Mouse (Mus musculus) layer of hippocampus, adult 2 months (tissue): ENCODE results near the gene Tcp11l2. TPM values are rescaled to one million over a fixed set of nuclear protein-coding genes. Genes with fewer than 3 reads are reported as not detected.

Experiments used
- DNase-seq, 2 experiments: peaks; one replicate each; pipeline ENCODE4 v3.0.0; 2022; ENCODE audit warnings: low spot score in 2 of 2
- H3K27ac ChIP-seq: fragments of 200-600 bp; 2 replicates; pipeline ENCODE4 v1.8.1; 2022
- H3K4me3 ChIP-seq: fragments of 200-600 bp; 2 replicates; pipeline ENCODE4 v1.8.1; 2022; ENCODE audit warnings: mild to moderate bottlenecking
- CTCF ChIP-seq: fragments of 200-600 bp; conservative IDR thresholded peaks from 2 replicates; pipeline ENCODE4 v1.8.1; 2022; ENCODE audit warnings: antibody characterized with exemption, mild to moderate bottlenecking, moderate library complexity
- total RNA-seq, 2 experiments: library from RNA; stranded (reverse); gene quantifications; 2 replicates each; pipeline ENCODE4 v1.2.3; 2021

Gene Tcp11l2
- total RNA-seq, 2 experiments from 2014 or later: 27.3 to 29.4 TPM

GRCm38 (mm10) chr10:84631182-84631581, 54.8 kb downstream of the Tcp11l2 start:
- peak; percentile 58 for TF ChIP-seq CTCF
- no peak for DNase-seq
- Histone ChIP-seq H3K4me3 (no peak overlapping the region), H3K27ac (no peak overlapping the region)

DNA sequence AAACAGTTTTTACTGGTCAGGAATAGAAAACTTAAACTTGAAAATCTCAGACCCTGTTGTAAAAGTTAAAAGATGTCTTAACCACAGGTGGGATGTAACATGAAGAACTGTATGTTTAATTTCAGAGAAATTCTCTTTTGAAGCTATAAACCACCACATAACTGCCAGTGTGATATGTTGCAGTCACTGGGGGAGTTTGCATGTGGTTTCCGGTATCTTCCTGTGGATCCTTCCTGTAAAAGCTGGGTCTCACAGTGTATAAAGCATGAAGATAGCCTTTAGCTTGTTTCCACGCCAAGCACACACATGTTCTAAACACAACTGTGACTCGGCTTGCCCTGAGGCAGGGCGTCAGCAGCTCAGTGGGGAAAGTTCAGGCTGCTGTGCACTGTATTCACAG, 55.6 kb downstream of the Tcp11l2 start:
- Histone ChIP-seq H3K4me3 (no peak overlapping the region), H3K27ac (no peak overlapping the region)
- no peak for DNase-seq
- TF ChIP-seq CTCF: no peak

- TF ChIP-seq CTCF: no peak
- H3K4me3 ChIP-seq: no peak overlapping the region
- DNase-seq: no peak
- no peak overlapping the region for H3K27ac ChIP-seq
Observed at GRCm38 (mm10) chr10:84636656-84637055, 60.2 kb downstream of the Tcp11l2 start.

GRCm38 (mm10) chr10:84638382-84638781, 62.0 kb downstream of the Tcp11l2 start:
- Histone ChIP-seq H3K4me3 (no peak overlapping the region), H3K27ac (no peak overlapping the region)
- TF ChIP-seq CTCF: no peak

GRCm38 (mm10) chr10:84639525-84640287, 63.3 kb downstream of the Tcp11l2 start:
- Histone ChIP-seq H3K27ac (no peak overlapping the region), H3K4me3 (no peak overlapping the region)
- no peak for TF ChIP-seq CTCF
- DNase-seq: no peak

More at GRCm38 (mm10) chr10:84638382-84638781, 62.0 kb downstream of the Tcp11l2 start:
- DNase-seq: no peak

DNA sequence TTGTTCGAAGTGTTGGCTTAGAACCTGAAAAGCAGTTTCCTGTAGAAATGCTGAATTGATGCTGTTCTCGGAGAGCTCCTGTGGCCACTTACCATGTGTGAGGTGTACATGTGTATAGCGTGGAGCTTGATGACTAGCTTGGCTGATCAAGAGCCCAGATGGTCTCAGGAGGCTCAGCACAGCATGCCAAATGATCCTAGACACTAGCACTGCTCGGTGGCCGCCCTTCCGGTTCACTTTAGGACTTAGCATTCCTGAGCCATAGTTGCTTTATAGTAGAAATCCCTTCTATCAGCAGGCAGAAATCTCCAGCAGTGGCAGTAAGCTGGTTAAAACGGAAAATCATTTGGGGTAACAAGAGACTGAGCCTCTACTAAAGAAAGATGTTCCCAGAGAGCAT, 64.4 kb downstream of the Tcp11l2 start:
- TF ChIP-seq CTCF: no peak
- Histone ChIP-seq H3K4me3 (no peak overlapping the region), H3K27ac (no peak overlapping the region)
- DNase-seq: no peak

DNA sequence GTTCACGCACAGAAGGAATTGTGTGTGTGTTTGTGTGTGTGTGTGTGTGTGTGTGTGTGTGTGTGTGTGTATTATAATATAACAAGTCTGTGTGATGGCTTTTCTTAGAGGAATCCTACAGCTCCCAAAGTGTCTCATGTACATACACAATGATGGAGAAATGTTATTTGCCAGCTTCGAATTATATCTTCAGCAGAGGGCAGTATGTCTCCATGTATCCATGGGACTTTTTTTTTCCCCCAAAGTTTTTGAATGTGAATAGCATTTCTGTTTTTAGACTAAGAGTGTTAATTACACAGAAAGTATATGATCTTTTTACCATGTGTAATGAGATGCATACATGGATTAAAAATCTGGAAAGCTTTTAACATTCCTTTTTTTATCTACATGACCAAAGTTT, 65.2 kb downstream of the Tcp11l2 start:
- DNase-seq: no peak
- no peak overlapping the region for H3K27ac ChIP-seq
- H3K4me3 ChIP-seq: no peak overlapping the region
- peak; percentile 69 for TF ChIP-seq CTCF

GRCm38 (mm10) chr10:84645940-84646339, 69.5 kb downstream of the Tcp11l2 start:
- no peak overlapping the region for H3K27ac ChIP-seq
- H3K4me3 ChIP-seq: no peak overlapping the region
- TF ChIP-seq CTCF: no peak
- no peak for DNase-seq

GRCm38 (mm10) chr10:84646506-84647102, 70.2 kb downstream of the Tcp11l2 start:
- Histone ChIP-seq H3K4me3 (no peak overlapping the region), H3K27ac (peak overlapping the region; percentile 43; the same call in 1 of the 2 replicates)
- no peak for TF ChIP-seq CTCF
- peak; percentile 66 to 71 for DNase-seq

DNA sequence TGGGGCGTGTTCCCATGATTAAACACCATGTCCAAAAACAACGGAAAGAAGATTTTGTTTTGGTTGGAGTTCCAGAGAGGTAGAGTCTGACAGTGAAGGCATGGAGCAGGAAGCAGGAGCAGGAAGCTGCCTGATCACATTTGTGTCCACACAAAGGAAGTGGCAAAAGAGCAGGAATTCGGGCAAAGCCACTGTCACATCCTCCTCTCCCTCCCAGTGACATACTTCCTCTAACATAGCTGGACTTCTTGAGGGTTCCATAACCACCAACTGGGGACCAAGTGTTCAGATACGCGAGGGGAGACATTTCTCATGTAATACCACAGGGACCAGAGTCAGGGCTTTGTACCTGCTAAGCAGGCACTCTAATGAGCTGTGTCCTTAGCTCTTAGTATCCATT, 70.8 kb downstream of the Tcp11l2 start:
- DNase-seq: no peak
- Histone ChIP-seq H3K27ac (0 out of 2 replicates have a peak overlapping the region, but pooled peaks have one; percentile 43), H3K4me3 (no peak overlapping the region)
- no peak for TF ChIP-seq CTCF

DNA sequence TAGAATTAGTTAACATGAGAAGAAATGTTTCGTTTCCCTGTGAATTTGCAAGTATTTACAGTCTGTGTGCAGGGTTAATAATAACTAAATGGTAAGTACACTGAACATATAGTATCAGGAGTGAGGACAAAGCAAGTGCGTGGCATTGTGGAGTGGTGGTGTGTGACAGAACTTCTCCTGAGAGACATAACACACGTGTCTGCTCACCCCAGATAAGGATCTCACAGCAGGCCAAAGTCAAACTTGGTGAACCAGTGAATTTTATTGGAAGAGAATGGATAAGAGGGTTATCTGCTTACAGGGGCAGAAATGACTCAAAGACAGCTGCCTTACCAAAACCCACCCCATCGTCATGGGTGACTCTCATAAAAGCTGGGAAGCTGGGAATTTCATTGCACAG, 72.5 kb downstream of the Tcp11l2 start:
- DNase-seq: no peak
- TF ChIP-seq CTCF: no peak
- H3K27ac ChIP-seq: no peak overlapping the region
- no peak overlapping the region for H3K4me3 ChIP-seq

DNA sequence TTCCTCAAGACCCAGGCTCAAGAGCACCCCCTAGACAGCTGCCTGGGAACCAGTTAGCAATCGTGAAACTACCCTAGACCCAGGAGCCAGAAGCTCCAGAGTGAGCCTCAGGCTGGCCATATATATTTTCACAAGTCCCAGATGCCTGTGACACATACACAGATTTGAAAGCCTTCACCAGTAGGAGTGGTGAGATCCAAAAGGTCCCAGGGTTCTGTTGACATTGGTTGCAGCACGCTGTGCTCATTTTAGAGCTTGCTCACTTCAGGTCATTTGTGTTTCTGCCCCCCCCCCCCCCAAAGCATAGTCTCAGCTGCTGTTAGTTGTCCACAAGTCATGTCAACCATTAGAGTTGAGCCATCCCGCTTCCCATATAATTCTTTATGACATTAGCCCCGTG, 77.6 kb downstream of the Tcp11l2 start:
- DNase-seq: no peak
- no peak overlapping the region for H3K27ac ChIP-seq
- TF ChIP-seq CTCF: no peak
- H3K4me3 ChIP-seq: no peak overlapping the region

DNA sequence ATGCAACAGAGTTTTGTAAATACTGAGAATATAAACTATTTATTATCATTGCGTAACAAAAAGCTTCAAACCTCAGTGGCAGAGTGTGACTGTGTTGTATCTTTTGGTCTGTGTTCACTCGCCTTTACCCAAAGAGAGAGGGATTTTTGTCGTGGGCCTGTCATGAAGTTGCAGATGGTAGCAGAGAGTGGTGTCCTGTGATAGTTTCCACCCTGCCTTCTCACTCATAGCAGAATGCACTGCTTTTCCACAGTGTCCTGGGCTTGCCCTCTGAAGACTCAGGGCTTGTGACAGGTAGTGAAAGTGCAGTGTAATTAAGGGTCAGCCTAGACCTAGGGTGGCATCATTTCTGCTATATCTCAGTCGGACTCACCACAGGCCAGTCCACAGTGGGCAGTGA, 78.3 kb downstream of the Tcp11l2 start:
- DNase-seq: no peak
- H3K27ac ChIP-seq: no peak overlapping the region
- TF ChIP-seq CTCF: no peak
- H3K4me3 ChIP-seq: no peak overlapping the region

GRCm38 (mm10) chr10:84656618-84657017, 80.2 kb downstream of the Tcp11l2 start:
- no peak for DNase-seq
- no peak for TF ChIP-seq CTCF
- H3K27ac ChIP-seq: no peak overlapping the region
- H3K4me3 ChIP-seq: no peak overlapping the region
